Mouse (Mus musculus) midbrain, embryonic 11.5 days (tissue): ENCODE data around the gene St3gal3. TPM values are rescaled to one million over a fixed set of nuclear protein-coding genes. Genes with fewer than 3 reads are reported as not detected.

Source experiments
- ATAC-seq: fragments of 200-750 bp; cut with Nextera tagmentation; 2 replicates; pipeline ENCODE4 v1.8.0; 2017; ENCODE audit warnings: moderate TSS enrichment, moderate library complexity; ENCODE audit not compliant: low FRiP score
- DNase-seq: peaks from one replicate; pipeline ENCODE4 v3.0.0; 2015; ENCODE audit warnings: low spot score; ENCODE audit errors: missing footprints
- H3K27ac ChIP-seq: fragments of 300-500 bp; sonication (generic); 2 replicates; pipeline ENCODE4 v1.5.1; 2014; ENCODE audit warnings: low read depth, low read length
- H3K27me3 ChIP-seq: fragments of 300-500 bp; sonication (generic); 2 replicates; pipeline ENCODE4 v1.6.1; 2014; ENCODE audit warnings: mild to moderate bottlenecking, low read length, moderate library complexity, mixed read lengths; ENCODE audit not compliant: control insufficient read depth, insufficient read depth
- H3K36me3 ChIP-seq: fragments of 300-500 bp; sonication (generic); 2 replicates; pipeline ENCODE4 v1.6.1; 2014; ENCODE audit warnings: mild to moderate bottlenecking, low read length, moderate library complexity, mixed read lengths; ENCODE audit not compliant: control insufficient read depth, insufficient read depth
- H3K4me1 ChIP-seq: fragments of 300-500 bp; sonication (generic); 2 replicates; pipeline ENCODE4 v1.6.1; 2014; ENCODE audit warnings: low read length; ENCODE audit not compliant: control insufficient read depth, insufficient read depth
- H3K4me2 ChIP-seq: fragments of 300-500 bp; sonication (generic); 2 replicates; pipeline ENCODE4 v1.6.1; 2014; ENCODE audit warnings: mild to moderate bottlenecking, moderate library complexity
- H3K4me3 ChIP-seq: fragments of 300-500 bp; sonication (generic); 2 replicates; pipeline ENCODE4 v1.5.1; 2014; ENCODE audit warnings: low read depth, low read length
- H3K9ac ChIP-seq: fragments of 300-500 bp; sonication (generic); 2 replicates; pipeline ENCODE4 v1.6.1; 2014; ENCODE audit warnings: low read length
- H3K9me3 ChIP-seq: fragments of 300-500 bp; sonication (generic); 2 replicates; pipeline ENCODE4 v1.6.1; 2016; ENCODE audit warnings: low read length; ENCODE audit not compliant: control insufficient read depth
- WGBS: fragments of 180-500 bp; shearing (Covaris S2); extraction: QIAGEN DNeasy Blood & Tissue Kit; methylation state at CpG from one replicate; pipeline ENCODE4 v1.1.7; 2014; 5-methylcytosine and 5-hydroxymethylcytosine counted together
- polyA plus RNA-seq: library from polyadenylated mRNA; unstranded; fragments of >200 nt; fragmentation: Nextera tagmentation; extraction: Ambion mirVana; gene quantifications from 2 replicates; pipeline ENCODE4 v1.2.1, GENCODE M21; 2014

The St3gal3 gene
- polyA plus RNA-seq, 1 experiment from 2014 or later, result 5.7 TPM

DNA sequence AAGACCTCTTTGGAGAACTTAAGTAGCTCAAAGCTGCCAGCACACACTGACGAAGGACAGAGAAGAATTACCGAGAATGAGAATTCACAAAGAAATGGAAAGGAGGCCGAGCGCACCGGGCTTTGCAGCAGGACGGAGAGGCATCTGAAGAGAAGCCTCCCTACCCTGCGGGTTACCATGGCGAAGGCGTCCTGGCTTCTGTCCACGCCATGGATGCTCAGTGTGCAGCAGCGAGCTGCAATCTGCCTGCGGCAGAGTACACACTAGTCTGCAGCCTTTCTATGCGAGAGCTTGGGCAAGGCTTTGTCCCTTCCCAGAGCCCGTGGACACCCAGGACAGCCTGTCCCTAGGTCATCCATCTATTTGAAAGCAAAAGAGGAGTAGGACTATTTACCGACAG, 21.8 kb upstream of the St3gal3 start:
- H3K9me3 ChIP-seq, result no peaks in the 10 kb centered on the region
- H3K9ac ChIP-seq, result no peak overlapping the region
- H3K4me2 ChIP-seq, result no peak overlapping the region
- no peak overlapping the region for H3K4me3 ChIP-seq
- no peak overlapping the region for H3K27ac ChIP-seq
- DNase-seq, result no peak
- no peaks in the 10 kb centered on the region for H3K27me3 ChIP-seq
- no peaks in the 10 kb centered on the region for H3K4me1 ChIP-seq
- 90% methylated on average over 15 of the region's 15 CpGs for WGBS
- peaks cover 62% of the 10 kb centered on the region for H3K36me3 ChIP-seq
- no peak for ATAC-seq

DNA sequence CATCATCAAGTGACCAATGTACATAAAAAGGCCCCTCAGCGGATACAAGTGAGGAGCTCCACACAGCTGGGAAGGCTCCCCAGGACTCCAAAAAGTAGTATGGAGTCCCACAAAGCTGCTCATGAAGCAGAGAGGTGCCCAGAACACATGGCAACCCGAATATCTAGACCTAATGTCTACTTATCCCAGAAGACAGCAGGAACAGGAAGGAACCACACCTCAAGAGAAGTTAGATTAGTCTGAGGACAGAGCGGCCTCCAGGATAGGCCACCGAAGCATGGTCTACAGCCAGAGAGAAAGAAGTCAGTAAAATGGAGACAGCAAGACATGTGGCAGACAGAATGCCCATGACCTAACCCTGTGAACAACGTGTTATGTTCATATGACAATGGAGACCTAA, 20.2 kb upstream of the St3gal3 start:
- Histone ChIP-seq H3K36me3 (peaks cover 51% of the 10 kb centered on the region), H3K27me3 (no peaks in the 10 kb centered on the region), H3K9me3 (no peaks in the 10 kb centered on the region), H3K4me3 (no peak overlapping the region), H3K4me2 (no peak overlapping the region), H3K9ac (no peak overlapping the region), H3K4me1 (no peaks in the 10 kb centered on the region), H3K27ac (no peak overlapping the region)
- 95% methylated on average over 5 of the region's 5 CpGs for WGBS
- DNase-seq (no peak), ATAC-seq (no peak)

DNA sequence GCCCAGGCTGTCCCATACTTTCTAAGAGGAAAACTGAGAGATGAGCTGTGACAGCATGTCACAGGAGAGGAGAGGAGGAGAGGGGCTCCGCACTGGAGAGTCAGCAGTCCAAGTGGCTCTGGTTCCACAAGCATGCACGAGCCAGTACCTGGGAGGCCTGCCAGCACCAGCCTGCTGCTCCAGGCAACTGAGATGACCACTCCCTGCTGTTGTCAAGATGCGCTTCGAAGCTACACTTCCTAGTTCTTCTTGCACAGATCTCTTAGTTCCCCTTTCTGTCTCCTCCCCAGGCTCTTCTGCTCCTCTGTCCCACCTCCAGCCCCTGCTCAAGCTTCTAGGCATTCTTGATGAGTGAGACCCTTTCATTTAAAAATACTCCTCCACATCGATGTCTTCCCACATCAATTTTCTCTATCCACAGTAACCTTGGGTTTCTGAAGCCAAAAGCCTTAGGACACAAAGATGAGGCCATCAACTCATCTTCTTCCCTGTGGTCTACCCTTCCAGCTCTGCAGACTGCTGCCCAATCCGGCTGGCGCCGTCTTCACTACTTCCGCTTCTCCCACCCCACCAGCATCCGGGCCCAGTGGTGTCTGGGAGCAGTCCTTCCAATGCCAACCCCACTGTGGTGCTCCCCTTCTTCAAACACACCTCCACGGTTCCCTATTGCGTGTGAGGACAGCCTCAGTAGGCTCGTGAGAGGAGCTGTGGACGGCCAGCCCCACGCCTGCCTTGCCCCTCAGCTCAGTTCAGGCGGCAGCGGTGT, 17.5 kb upstream of the St3gal3 start:
- Histone ChIP-seq H3K4me3 (no peak overlapping the region), H3K9me3 (no peaks in the 10 kb centered on the region), H3K27me3 (no peaks in the 10 kb centered on the region), H3K9ac (no peak overlapping the region), H3K36me3 (peaks cover 46% of the 10 kb centered on the region), H3K4me2 (no peak overlapping the region), H3K27ac (no peak overlapping the region), H3K4me1 (no peaks in the 10 kb centered on the region)
- ATAC-seq (no peak), DNase-seq (no peak)
- 92% methylated on average over 17 of the region's 17 CpGs for WGBS

GRCm38 (mm10) chr4:118150804-118151203, 16.1 kb upstream of the St3gal3 start:
- DNase-seq (no peak), ATAC-seq (no peak)
- Histone ChIP-seq H3K36me3 (peaks cover 56% of the 10 kb centered on the region), H3K9me3 (no peaks in the 10 kb centered on the region), H3K4me3 (no peak overlapping the region), H3K9ac (no peak overlapping the region), H3K4me2 (no peak overlapping the region), H3K4me1 (no peaks in the 10 kb centered on the region), H3K27ac (no peak overlapping the region), H3K27me3 (no peaks in the 10 kb centered on the region)
- WGBS, result 97% methylated on average over 7 of the region's 7 CpGs

GRCm38 (mm10) chr4:118149956-118150680, 15.4 kb upstream of the St3gal3 start:
- ATAC-seq, result no peak
- no peak overlapping the region for H3K4me2 ChIP-seq
- no peaks in the 10 kb centered on the region for H3K27me3 ChIP-seq
- H3K9me3 ChIP-seq, result no peaks in the 10 kb centered on the region
- no peak overlapping the region for H3K27ac ChIP-seq
- 90% methylated on average over 14 of the region's 14 CpGs for WGBS
- no peaks in the 10 kb centered on the region for H3K4me1 ChIP-seq
- no peak overlapping the region for H3K9ac ChIP-seq
- no peak overlapping the region for H3K4me3 ChIP-seq
- DNase-seq, result no peak
- H3K36me3 ChIP-seq, result peaks cover 60% of the 10 kb centered on the region

DNA sequence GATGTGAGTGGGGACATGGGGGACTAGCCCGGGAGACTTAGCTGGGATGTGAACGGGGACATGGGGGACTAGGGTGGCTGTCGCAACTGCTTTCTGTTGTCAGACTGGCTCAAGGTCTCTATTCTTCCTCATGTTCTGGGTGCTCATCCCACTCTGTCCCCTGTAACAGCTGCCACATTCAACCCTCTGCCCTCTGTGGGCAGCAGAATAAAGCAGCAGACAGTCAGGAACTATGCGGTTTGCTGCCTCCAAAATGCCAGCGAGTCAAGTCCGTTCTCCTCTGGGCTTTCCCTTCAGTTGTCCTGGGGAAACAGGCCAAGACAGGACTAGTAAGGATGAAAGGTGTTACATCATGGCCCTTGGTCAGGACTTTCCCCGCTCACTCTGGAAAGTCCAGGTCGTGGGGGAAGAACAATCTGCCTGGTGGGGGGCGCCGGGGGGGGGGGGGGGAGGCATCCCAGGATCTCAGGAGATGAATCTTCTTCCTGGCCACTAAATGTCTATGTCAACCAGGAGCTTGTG, 14.4 kb upstream of the St3gal3 start:
- Histone ChIP-seq H3K9me3 (no peaks in the 10 kb centered on the region), H3K4me3 (no peak overlapping the region), H3K4me1 (no peaks in the 10 kb centered on the region), H3K27ac (no peak overlapping the region), H3K4me2 (no peak overlapping the region), H3K9ac (no peak overlapping the region), H3K27me3 (no peaks in the 10 kb centered on the region), H3K36me3 (peaks cover 56% of the 10 kb centered on the region)
- ATAC-seq, result no peak
- 86% methylated on average over 10 of the region's 10 CpGs for WGBS
- DNase-seq, result no peak

GRCm38 (mm10) chr4:118148317-118148687, 13.6 kb upstream of the St3gal3 start:
- Histone ChIP-seq H3K27me3 (no peaks in the 10 kb centered on the region), H3K36me3 (peaks cover 64% of the 10 kb centered on the region), H3K9ac (no peak overlapping the region), H3K9me3 (no peaks in the 10 kb centered on the region), H3K4me2 (no peak overlapping the region), H3K4me1 (no peaks in the 10 kb centered on the region), H3K4me3 (no peak overlapping the region), H3K27ac (no peak overlapping the region)
- DNase-seq (no peak), ATAC-seq (no peak)
- WGBS, result 88% methylated on average over 10 of the region's 10 CpGs

- WGBS, result 95% methylated on average over 19 of the region's 19 CpGs
- no peaks in the 10 kb centered on the region for H3K4me1 ChIP-seq
- H3K27ac ChIP-seq, result no peak overlapping the region
- H3K9me3 ChIP-seq, result no peaks in the 10 kb centered on the region
- no peak for DNase-seq
- H3K4me3 ChIP-seq, result no peak overlapping the region
- no peak for ATAC-seq
- no peak overlapping the region for H3K4me2 ChIP-seq
- H3K9ac ChIP-seq, result no peak overlapping the region
- peaks cover 63% of the 10 kb centered on the region for H3K36me3 ChIP-seq
- H3K27me3 ChIP-seq, result no peaks in the 10 kb centered on the region
Measured at GRCm38 (mm10) chr4:118147547-118148316, 13.0 kb upstream of the St3gal3 start.

GRCm38 (mm10) chr4:118147090-118147489, 12.4 kb upstream of the St3gal3 start:
- no peak overlapping the region for H3K4me3 ChIP-seq
- H3K36me3 ChIP-seq, result peaks cover 64% of the 10 kb centered on the region
- H3K4me1 ChIP-seq, result no peaks in the 10 kb centered on the region
- H3K27ac ChIP-seq, result no peak overlapping the region
- no peak overlapping the region for H3K4me2 ChIP-seq
- ATAC-seq (no peak), DNase-seq (no peak)
- WGBS, result 94% methylated on average over 10 of the region's 10 CpGs
- H3K9me3 ChIP-seq, result no peaks in the 10 kb centered on the region
- no peaks in the 10 kb centered on the region for H3K27me3 ChIP-seq
- H3K9ac ChIP-seq, result no peak overlapping the region
